Mouse (Mus musculus) bone marrow macrophage, adult 2 months (primary cell): Measurements from ENCODE around the gene B230217C12Rik.

Experiments used
- CTCF ChIP-seq: IDR thresholded peaks from 2 replicates; pipeline ENCODE4 v1.5.1; 2012; ENCODE audit warnings: low read depth, mild to moderate bottlenecking, low read length, moderate library complexity
- POLR2A ChIP-seq: IDR thresholded peaks from 2 replicates; pipeline ENCODE4 v1.6.1; 2012; ENCODE audit warnings: mild to moderate bottlenecking, low read depth, low read length, borderline replicate concordance

DNA sequence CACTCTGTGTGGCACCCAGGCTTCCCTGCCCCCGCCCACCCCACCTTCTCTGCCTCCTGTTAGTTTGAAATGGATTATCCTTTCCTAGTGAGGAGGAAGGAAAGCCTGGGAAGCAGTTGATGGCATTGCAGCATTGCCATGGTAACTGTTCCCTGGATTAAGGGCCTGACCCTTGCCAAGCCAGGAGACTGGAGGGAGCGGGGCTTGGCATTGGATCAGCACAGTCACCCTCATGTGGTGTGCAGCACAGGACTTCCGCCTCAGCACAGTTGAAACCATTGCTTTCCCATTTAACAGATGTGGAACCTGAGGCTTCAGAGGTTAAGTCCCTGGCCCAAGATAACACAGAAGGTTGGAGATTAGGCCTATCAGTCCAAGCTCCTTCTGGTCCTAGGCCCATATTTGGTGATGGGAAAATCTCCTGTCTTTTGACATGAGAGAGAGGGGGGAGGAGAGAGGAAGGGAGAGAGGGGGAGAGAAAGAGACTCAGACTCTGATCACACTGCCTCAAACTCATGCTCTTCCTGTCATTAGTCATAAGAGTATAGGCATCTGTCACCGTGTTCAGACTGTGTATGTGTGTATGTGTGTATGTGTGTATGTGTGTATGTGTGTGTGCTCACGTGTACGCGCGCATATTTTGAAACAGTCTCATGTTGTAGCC is 19.0 kb upstream of the B230217C12Rik start:
- TF ChIP-seq POLR2A (no peak), CTCF (no peak)
